Mouse (Mus musculus) stomach, embryonic 14.5 days (tissue): ENCODE data around the gene Uhrf2. TPM values are rescaled to one million over a fixed set of nuclear protein-coding genes. Genes with fewer than 3 reads are reported as not detected.
"Not testable (repeated sequence)": the region's sequence is repeated elsewhere in the genome, so short reads cannot be mapped to it uniquely, and the experiment has no call there.

Experiments used
- ATAC-seq: fragments of 200-750 bp; cut with Nextera tagmentation; 2 replicates; pipeline ENCODE4 v1.8.0; 2017; ENCODE audit warnings: low read depth, moderate TSS enrichment; ENCODE audit not compliant: insufficient number of reproducible peaks, insufficient read depth, low FRiP score
- H3K27ac ChIP-seq: fragments of 300-500 bp; sonication (generic); 2 replicates; pipeline ENCODE4 v1.5.1; 2014; ENCODE audit warnings: mild to moderate bottlenecking, low read length, moderate library complexity, mixed read lengths
- H3K27me3 ChIP-seq: fragments of 300-500 bp; sonication (generic); 2 replicates; pipeline ENCODE4 v1.6.1; 2014; ENCODE audit warnings: low read length, control low read depth, mixed read lengths; ENCODE audit not compliant: control insufficient read depth, insufficient read depth
- H3K36me3 ChIP-seq: fragments of 300-500 bp; sonication (generic); 2 replicates; pipeline ENCODE4 v1.6.1; 2014; ENCODE audit warnings: mild to moderate bottlenecking, control low read depth, low read length, moderate library complexity, mixed read lengths; ENCODE audit not compliant: control insufficient read depth, insufficient read depth
- H3K4me1 ChIP-seq: fragments of 300-500 bp; sonication (generic); 2 replicates; pipeline ENCODE4 v1.6.1; 2014; ENCODE audit warnings: low read length, control low read depth, mixed read lengths; ENCODE audit not compliant: control insufficient read depth, insufficient read depth
- H3K4me2 ChIP-seq: fragments of 300-500 bp; sonication (generic); replicated peaks from 2 replicates; pipeline ENCODE4 v1.6.1; 2014; ENCODE audit warnings: low read depth, low read length, control low read depth
- H3K4me3 ChIP-seq: fragments of 300-500 bp; sonication (generic); 2 replicates; pipeline ENCODE4 v1.5.1; 2014; ENCODE audit warnings: low read depth, low read length, control low read depth
- H3K9ac ChIP-seq: fragments of 300-500 bp; sonication (generic); replicated peaks from 2 replicates; pipeline ENCODE4 v1.6.1; 2014; ENCODE audit warnings: low read depth, mild to moderate bottlenecking, control low read depth, low read length, moderate library complexity, mixed read lengths
- H3K9me3 ChIP-seq: fragments of 300-500 bp; sonication (generic); 2 replicates; pipeline ENCODE4 v1.6.1; 2016; ENCODE audit warnings: low read depth, low read length, control low read depth; ENCODE audit not compliant: control insufficient read depth
- WGBS: fragments of 180-500 bp; shearing (Covaris S2); extraction: QIAGEN DNeasy Blood & Tissue Kit; methylation state at CpG from one replicate; pipeline ENCODE4 v1.1.7; 2014; 5-methylcytosine and 5-hydroxymethylcytosine counted together
- polyA plus RNA-seq: library from polyadenylated mRNA; unstranded; fragments of >200 nt; fragmentation: Nextera tagmentation; extraction: Ambion mirVana; gene quantifications from 2 replicates; pipeline ENCODE4 v1.2.1, GENCODE M21; 2014

Uhrf2 gene
- polyA plus RNA-seq, 1 experiment from 2014 or later, result 90.1 TPM

DNA sequence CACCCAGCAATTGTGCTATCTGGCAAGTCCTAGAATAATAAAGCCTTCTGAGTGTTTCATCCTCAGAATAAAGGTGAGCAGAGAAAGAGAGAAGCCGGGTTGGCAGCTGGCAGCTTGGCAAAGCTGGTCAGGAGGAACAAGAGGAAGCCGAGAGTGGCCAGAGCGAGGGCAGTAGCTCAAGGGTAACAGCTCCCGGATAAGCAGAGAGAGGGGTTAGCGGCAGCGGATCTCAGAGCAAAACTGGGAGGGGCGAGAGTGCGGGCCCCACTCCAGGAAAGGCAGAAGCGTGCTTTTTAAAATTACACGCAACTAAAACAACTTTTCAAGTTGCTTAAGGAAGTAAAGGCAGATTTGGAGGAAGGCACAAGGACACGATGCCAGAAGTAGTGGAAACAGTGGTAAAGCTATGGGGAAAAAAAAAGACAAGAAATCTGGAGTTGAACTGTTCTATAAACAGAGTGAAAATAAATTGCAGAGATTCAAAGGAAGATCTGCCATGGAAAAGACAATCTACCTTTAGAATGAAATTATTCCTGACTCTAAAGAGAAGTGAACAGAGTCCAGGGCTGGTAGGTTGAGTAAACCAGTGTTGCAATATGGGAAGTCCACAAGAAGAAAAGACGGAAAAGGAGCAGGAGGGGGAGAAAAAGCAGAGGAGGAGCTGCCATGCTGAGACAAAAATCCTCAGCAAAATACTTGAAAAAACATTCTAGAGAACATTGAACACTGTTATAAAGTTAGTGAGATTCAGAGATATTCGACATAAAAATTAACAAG lies 19.6 kb upstream of the Uhrf2 start:
- Histone ChIP-seq H3K27me3 (no peaks in the 10 kb centered on the region), H3K36me3 (no peaks in the 10 kb centered on the region), H3K4me2 (no peak overlapping the region; the same call in 1 of the 2 replicates), H3K4me3 (no peak overlapping the region), H3K27ac (no peak overlapping the region), H3K9ac (no peak overlapping the region), H3K4me1 (no peaks in the 10 kb centered on the region), H3K9me3 (no peaks in the 10 kb centered on the region)
- ATAC-seq, result no peak
- WGBS, result 60% methylated on average over 13 of the region's 13 CpGs

GRCm38 (mm10) chr19:30014331-30014730 lies 16.0 kb upstream of the Uhrf2 start:
- ATAC-seq, result no peak
- Histone ChIP-seq H3K4me3 (no peak overlapping the region), H3K4me1 (no peaks in the 10 kb centered on the region), H3K27ac (no peak overlapping the region), H3K9ac (no peak overlapping the region), H3K4me2 (no peak overlapping the region), H3K36me3 (no peaks in the 10 kb centered on the region), H3K27me3 (no peaks in the 10 kb centered on the region), H3K9me3 (no peaks in the 10 kb centered on the region)
- 77% methylated on average over 3 of the region's 3 CpGs for WGBS

- Histone ChIP-seq H3K36me3 (no peaks in the 10 kb centered on the region), H3K9me3 (no peaks in the 10 kb centered on the region), H3K4me2 (no peak overlapping the region), H3K9ac (no peak overlapping the region), H3K27ac (no peak overlapping the region), H3K27me3 (no peaks in the 10 kb centered on the region), H3K4me3 (no peak overlapping the region), H3K4me1 (no peaks in the 10 kb centered on the region)
- ATAC-seq, result no peak
- 50% methylated on average over 6 of the region's 6 CpGs for WGBS
Observed at GRCm38 (mm10) chr19:30016156-30016555, 14.2 kb upstream of the Uhrf2 start.

DNA sequence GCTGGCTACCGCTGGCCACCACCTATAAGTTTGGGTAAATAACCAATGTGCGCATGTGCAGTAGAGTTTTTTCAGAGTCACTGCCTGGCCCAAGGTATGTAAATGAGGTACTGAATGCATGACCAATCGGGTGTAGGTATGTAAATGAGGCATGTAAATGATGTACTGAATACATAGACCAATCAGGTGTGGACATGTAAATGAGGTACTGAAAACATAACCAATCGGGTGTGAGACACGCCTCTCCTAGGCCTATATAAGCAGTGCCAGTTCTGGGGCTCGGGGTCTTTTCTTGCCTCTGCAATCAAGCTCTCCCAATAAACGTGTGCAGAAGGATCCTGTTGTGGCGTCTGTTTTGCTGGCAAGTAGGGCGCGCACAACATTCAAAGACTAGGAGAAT lies 6.9 kb upstream of the Uhrf2 start:
- not testable (repeated sequence) for ATAC-seq, H3K4me3 ChIP-seq, H3K36me3 ChIP-seq, H3K4me1 ChIP-seq, H3K27me3 ChIP-seq, H3K27ac ChIP-seq, H3K9ac ChIP-seq, H3K9me3 ChIP-seq, H3K4me2 ChIP-seq
- 94% methylated on average over 10 of the region's 10 CpGs for WGBS

GRCm38 (mm10) chr19:30029002-30029710 lies 1.2 kb upstream of the Uhrf2 start:
- Histone ChIP-seq H3K27ac (no peak overlapping the region), H3K4me1 (peaks cover 15% of the 10 kb centered on the region; the same call in 1 of the 2 replicates), H3K9me3 (no peaks in the 10 kb centered on the region), H3K4me3 (no peak overlapping the region), H3K4me2 (peak overlapping the region; percentile 69), H3K9ac (peak overlapping the region; percentile 100; the same call in 1 of the 2 replicates), H3K36me3 (no peaks in the 10 kb centered on the region; the same call in 1 of the 2 replicates), H3K27me3 (no peaks in the 10 kb centered on the region)
- WGBS, result 49% methylated on average over 11 of the region's 11 CpGs
- ATAC-seq, result no peak

DNA sequence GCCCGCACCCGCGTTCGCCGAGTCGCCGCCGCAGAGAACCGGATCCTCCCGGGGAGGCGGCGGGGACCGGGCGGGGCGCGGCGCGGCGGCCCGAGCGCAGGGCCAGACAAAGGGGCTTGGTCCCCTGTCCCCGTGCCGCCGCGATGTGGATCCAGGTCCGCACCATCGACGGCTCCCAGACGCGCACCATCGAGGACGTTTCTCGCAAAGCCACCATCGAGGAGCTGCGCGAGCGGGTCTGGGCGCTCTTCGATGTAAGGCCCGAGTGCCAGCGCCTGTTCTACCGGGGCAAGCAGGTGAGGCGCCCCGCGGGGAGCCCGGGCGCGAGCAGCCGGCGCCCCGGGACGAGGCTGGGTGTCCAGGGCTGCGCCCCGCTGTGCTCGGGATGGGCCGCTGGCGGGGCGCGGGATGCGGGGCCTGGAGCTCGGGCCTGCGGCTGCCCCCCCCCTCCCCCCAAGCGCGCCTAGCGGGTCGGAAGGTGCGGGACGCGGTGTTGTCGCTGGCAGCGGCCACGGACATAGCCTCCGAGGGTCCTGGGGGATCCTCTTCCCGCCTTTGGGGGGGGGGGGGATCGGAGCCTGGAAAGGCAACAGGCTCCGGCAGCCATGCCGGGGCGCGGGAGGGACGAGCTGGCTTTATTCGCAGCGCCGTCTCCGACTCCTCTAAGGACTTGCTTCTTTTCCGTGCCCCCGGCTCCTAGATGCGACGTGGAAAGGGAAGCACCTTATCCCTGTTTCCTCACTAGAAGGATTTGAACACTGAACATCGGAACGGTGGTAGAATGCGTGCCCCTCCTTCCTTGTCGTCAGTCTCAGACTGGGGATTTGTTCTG lies 539 bp downstream of the Uhrf2 start:
- H3K27ac ChIP-seq, result peak overlapping the region; percentile 97
- no peaks in the 10 kb centered on the region for H3K27me3 ChIP-seq
- H3K4me1 ChIP-seq, result peaks cover 16% of the 10 kb centered on the region; the same call in 1 of the 2 replicates
- H3K9ac ChIP-seq, result peak overlapping the region; percentile 100
- H3K36me3 ChIP-seq, result no peaks in the 10 kb centered on the region; the same call in 1 of the 2 replicates
- peak overlapping the region; percentile 73 for H3K4me2 ChIP-seq
- under 1% methylated on average over 73 of the region's 92 CpGs for WGBS
- peak overlapping the region; percentile 99 for H3K4me3 ChIP-seq
- H3K9me3 ChIP-seq, result no peaks in the 10 kb centered on the region
- ATAC-seq, result peak; percentile 42

- H3K27ac ChIP-seq, result peak overlapping the region; percentile 97; the same call in 1 of the 2 replicates
- peak overlapping the region; percentile 73 for H3K4me2 ChIP-seq
- peak overlapping the region; percentile 100 for H3K9ac ChIP-seq
- no peak for ATAC-seq
- WGBS, result 2% methylated on average over 7 of the region's 7 CpGs
- H3K4me3 ChIP-seq, result peak overlapping the region; percentile 99
- H3K9me3 ChIP-seq, result no peaks in the 10 kb centered on the region
- H3K4me1 ChIP-seq, result peaks cover 16% of the 10 kb centered on the region; the same call in 1 of the 2 replicates
- H3K27me3 ChIP-seq, result no peaks in the 10 kb centered on the region
- H3K36me3 ChIP-seq, result no peaks in the 10 kb centered on the region; the same call in 1 of the 2 replicates
Observed at GRCm38 (mm10) chr19:30031468-30031931, 1.2 kb downstream of the Uhrf2 start.

- no peak overlapping the region for H3K27ac ChIP-seq
- H3K4me2 ChIP-seq, result peak overlapping the region; percentile 73
- H3K4me3 ChIP-seq, result peak overlapping the region; percentile 99
- ATAC-seq, result no peak
- peaks cover 16% of the 10 kb centered on the region; the same call in 1 of the 2 replicates for H3K4me1 ChIP-seq
- no peaks in the 10 kb centered on the region for H3K9me3 ChIP-seq
- no peaks in the 10 kb centered on the region; the same call in 1 of the 2 replicates for H3K36me3 ChIP-seq
- H3K9ac ChIP-seq, result peak overlapping the region; percentile 100; the same call in 1 of the 2 replicates
- WGBS, result 64% methylated on average over 3 of the region's 3 CpGs
- H3K27me3 ChIP-seq, result no peaks in the 10 kb centered on the region
Observed at GRCm38 (mm10) chr19:30032206-30032605, 1.9 kb downstream of the Uhrf2 start.
